In the genomic region with DNA sequence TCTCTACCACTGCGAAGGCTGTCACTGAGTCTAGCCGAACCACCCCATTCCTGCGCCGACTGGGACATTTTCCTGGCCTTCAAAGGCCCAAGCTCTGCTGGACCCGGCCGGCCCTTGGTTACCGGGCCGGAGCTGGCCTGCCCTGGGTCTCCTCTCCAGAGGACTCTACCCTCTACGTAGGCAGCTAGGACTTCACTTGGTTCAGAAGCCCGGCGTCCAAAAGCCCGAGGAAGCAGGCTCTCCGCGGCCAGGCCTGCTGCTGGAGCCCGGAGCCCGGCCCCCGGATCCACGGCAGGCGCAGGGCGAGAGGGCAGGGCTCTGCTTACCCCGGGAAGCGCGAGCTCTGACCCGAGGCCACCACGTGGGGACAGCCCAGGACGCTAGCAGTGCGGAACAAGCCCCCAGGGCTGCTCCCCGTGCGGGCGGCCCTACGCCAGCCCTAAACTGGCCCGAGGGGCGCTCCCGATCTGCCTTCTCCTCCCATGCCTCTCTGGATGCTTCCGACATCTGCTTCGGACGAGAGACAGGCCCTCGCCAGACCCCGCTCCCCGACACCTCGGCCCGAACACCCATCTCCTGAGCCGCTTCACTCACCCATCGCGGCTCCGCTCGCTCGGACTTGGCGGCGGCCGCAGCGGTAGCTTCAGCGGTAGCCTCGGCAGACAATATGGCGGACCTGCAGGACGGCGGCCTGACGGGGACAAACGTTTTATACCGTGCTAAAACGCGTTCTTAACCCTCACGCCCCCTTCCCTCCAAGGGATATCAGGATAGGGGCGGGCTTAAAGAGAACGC, we compare ENCODE assay signal across 7 mouse cellular contexts. TPM values are rescaled to one million over a fixed set of nuclear protein-coding genes. Genes with fewer than 3 reads are reported as not detected.
DNase-seq lines count a peak whose midpoint lies in the region; ATAC-seq lines count a peak whose summit lies in the region.

A gene (minus strand): TSS at position 685 of the 795 bp plus-strand sequence.

- peak; percentile 88 for ATAC-seq in intestine, embryonic 16.5 days
- ATAC-seq in midbrain, embryonic 11.5 days (ENCODE audit: low FRiP score), result peak; percentile 92

- peak within 1 kb of the TSS; percentile 99 for H3K4me3 ChIP-seq in intestine, embryonic 16.5 days (ENCODE audit: low read length)
- peak within 1 kb of the TSS; percentile 97 for H3K4me3 ChIP-seq in midbrain, embryonic 11.5 days (ENCODE audit: low read depth, low read length)

- under 1% methylated on average over 65 of the region's 65 CpGs for WGBS in intestine, embryonic 16.5 days
- under 1% methylated on average over 65 of the region's 65 CpGs for WGBS in midbrain, embryonic 11.5 days

- peak; percentile 95 for DNase-seq in adrenal gland, adult 2 months
- DNase-seq in embryo, embryonic 11.5 days (ENCODE audit: low read depth, low spot score), result peak; percentile 82
- DNase-seq in gastrocnemius, postnatal 4 days (ENCODE audit: low spot score in 2 of 2), result peak; percentile 77 to 90
- peak; percentile 95 for DNase-seq in left cerebral cortex, postnatal 36 days (ENCODE audit: low spot score in 2 of 2)
- DNase-seq in midbrain, embryonic 11.5 days (ENCODE audit: low spot score, missing footprints), result peak; percentile 97
- peak; percentile 82 for DNase-seq in skeletal muscle tissue, adult 2 months (ENCODE audit: low read depth, low spot score)

- H3K4me2 ChIP-seq in intestine, embryonic 16.5 days (ENCODE audit: low read depth, low read length), result peak within 1 kb of the TSS; percentile 63
- peak within 1 kb of the TSS; percentile 96 for H3K4me2 ChIP-seq in midbrain, embryonic 11.5 days

- peaks cover 10% of the 10 kb centered on the region for H3K4me1 ChIP-seq in intestine, embryonic 16.5 days (ENCODE audit: control insufficient read depth, insufficient read depth, low read length)
- H3K4me1 ChIP-seq in midbrain, embryonic 11.5 days (ENCODE audit: control insufficient read depth, insufficient read depth, low read length), result peaks cover 11% of the 10 kb centered on the region

- no peaks in the 10 kb centered on the region for H3K27me3 ChIP-seq in intestine, embryonic 16.5 days (replicated peaks; ENCODE audit: control insufficient read depth, insufficient read depth, low read length)
- no peaks in the 10 kb centered on the region for H3K27me3 ChIP-seq in midbrain, embryonic 11.5 days (ENCODE audit: control insufficient read depth, insufficient read depth, low read length)

- H3K9me3 ChIP-seq in intestine, embryonic 16.5 days (ENCODE audit: control insufficient read depth, low read length), result no peaks in the 10 kb centered on the region
- no peaks in the 10 kb centered on the region for H3K9me3 ChIP-seq in midbrain, embryonic 11.5 days (ENCODE audit: control insufficient read depth, low read length)

- H3K36me3 ChIP-seq in intestine, embryonic 16.5 days (ENCODE audit: control insufficient read depth, insufficient read depth, low read length), result no peaks in the 10 kb centered on the region
- no peaks in the 10 kb centered on the region for H3K36me3 ChIP-seq in midbrain, embryonic 11.5 days (ENCODE audit: control insufficient read depth, insufficient read depth, low read length)

- peak within 1 kb of the TSS; percentile 99 for H3K9ac ChIP-seq in intestine, embryonic 16.5 days (ENCODE audit: low read depth, low read length)
- peak within 1 kb of the TSS; percentile 95 for H3K9ac ChIP-seq in midbrain, embryonic 11.5 days (ENCODE audit: low read length)

- intact Hi-C loops in left cerebral cortex, postnatal 36 days (cut with DNase I), result no loop called here

- H3K27ac ChIP-seq in intestine, embryonic 16.5 days (ENCODE audit: low read length), result peak within 1 kb of the TSS; percentile 97
- H3K27ac ChIP-seq in midbrain, embryonic 11.5 days (ENCODE audit: low read depth, low read length), result peak within 1 kb of the TSS; percentile 83

RNA-seq across cellular contexts. Expression of the gene that starts here (rescaled TPM):
- total RNA-seq in adrenal gland, adult 2 months (2021), result 10 to 100 TPM; 82.7 to 93.8 TPM
- polyA plus RNA-seq in adrenal gland, adult 2 months (2012; rRNA removed), result 23.7 and 31.1 TPM in 2 replicates
- 10 to 100 TPM; 54.4 to 63.4 TPM for total RNA-seq in gastrocnemius, postnatal 4 days (2021)
- polyA plus RNA-seq in intestine, embryonic 16.5 days (2015; fragmentation: Nextera tagmentation; extraction: Ambion mirVana), result 14.4 and 15.2 TPM in 2 replicates
- 100 to 1,000 TPM in 1 of 2 experiments, 10 to 100 TPM in 1; 93.3 to 101 TPM for total RNA-seq in left cerebral cortex, postnatal 36 days (2021)
- polyA plus RNA-seq in midbrain, embryonic 11.5 days (2014; fragmentation: Nextera tagmentation; extraction: Ambion mirVana), result 13.6 and 14.9 TPM in 2 replicates

Comparison
In these comparisons a context has a peak if more than half of its experiments do, and no peak if none do; other contexts are left out.
1. Peak in every context shown above with its lines: DNase-seq, ATAC-seq, H3K4me3 ChIP-seq and H3K27ac ChIP-seq.